Mouse (Mus musculus) small intestine, adult 2 months (tissue): ENCODE results near the gene Miip.

Source experiments
- CTCF ChIP-seq: fragments of 200-500 bp; IDR thresholded peaks from 2 replicates; pipeline ENCODE4 v1.5.1; 2012; ENCODE audit warnings: low read depth, mild to moderate bottlenecking, control low read depth, inconsistent platforms, low read length, moderate library complexity, mixed read lengths; ENCODE audit not compliant: insufficient replicate concordance, insufficient read length; ENCODE audit errors: extremely low read depth
- POLR2A ChIP-seq: fragments of 200-500 bp; IDR thresholded peaks from 2 replicates; pipeline ENCODE4 v1.6.1; 2012; ENCODE audit warnings: low read depth, mild to moderate bottlenecking, control low read depth, inconsistent platforms, low read length, moderate library complexity

- no peak for TF ChIP-seq POLR2A
- TF ChIP-seq CTCF: no peak
These were observed 6.6 kb downstream of the Miip start for GRCm38 (mm10) chr4:147862051-147862450.
